Mouse (Mus musculus) embryonic facial prominence, embryonic 15.5 days (tissue): ENCODE results near the gene Smim20. TPM values are rescaled to one million over a fixed set of nuclear protein-coding genes. Genes with fewer than 3 reads are reported as not detected.

Source experiments
- ATAC-seq: fragments of 200-750 bp; cut with Nextera tagmentation; 2 replicates; pipeline ENCODE4 v1.8.0; 2017; ENCODE audit warnings: low read depth, moderate TSS enrichment; ENCODE audit not compliant: insufficient number of reproducible peaks, low FRiP score, low TSS enrichment
- H3K27ac ChIP-seq: fragments of 300-500 bp; sonication (generic); replicated peaks from 2 replicates; pipeline ENCODE4 v1.5.1; 2015; ENCODE audit warnings: mild to moderate bottlenecking, inconsistent platforms
- H3K27me3 ChIP-seq: fragments of 300-500 bp; sonication (generic); 2 replicates; pipeline ENCODE4 v1.6.1; 2015; ENCODE audit warnings: inconsistent platforms
- H3K36me3 ChIP-seq: fragments of 300-500 bp; sonication (generic); 2 replicates; pipeline ENCODE4 v1.6.1; 2015; ENCODE audit warnings: mild to moderate bottlenecking, inconsistent platforms
- H3K4me1 ChIP-seq: fragments of 300-500 bp; sonication (generic); 2 replicates; pipeline ENCODE4 v1.6.1; 2015; ENCODE audit warnings: inconsistent platforms
- H3K4me2 ChIP-seq: fragments of 300-500 bp; sonication (generic); replicated peaks from 2 replicates; pipeline ENCODE4 v1.6.1; 2015; ENCODE audit warnings: mild to moderate bottlenecking, inconsistent platforms
- H3K4me3 ChIP-seq: fragments of 300-500 bp; sonication (generic); replicated peaks from 2 replicates; pipeline ENCODE4 v1.5.1; 2015; ENCODE audit warnings: mild to moderate bottlenecking, inconsistent platforms
- H3K9ac ChIP-seq: fragments of 300-500 bp; sonication (generic); 2 replicates; pipeline ENCODE4 v1.6.1; 2015; ENCODE audit warnings: inconsistent platforms
- H3K9me3 ChIP-seq: fragments of 300-500 bp; sonication (generic); replicated peaks from 2 replicates; pipeline ENCODE4 v1.6.1; 2016; ENCODE audit warnings: inconsistent platforms
- WGBS: fragments of 180-500 bp; shearing (Covaris S2); methylation state at CpG from one replicate; pipeline ENCODE4 v1.1.7; 2015; 5-methylcytosine and 5-hydroxymethylcytosine counted together
- polyA plus RNA-seq: library from polyadenylated mRNA; unstranded; fragments of >200 nt; fragmentation: Nextera tagmentation; extraction: Ambion mirVana; gene quantifications from 2 replicates; pipeline ENCODE4 v1.2.1, GENCODE M21; 2015

The Smim20 gene
- polyA plus RNA-seq, 1 experiment from 2014 or later = 84.1 TPM

- Histone ChIP-seq H3K9ac (no peak overlapping the region), H3K9me3 (no peaks in the 10 kb centered on the region), H3K36me3 (no peaks in the 10 kb centered on the region), H3K4me1 (peaks cover 24% of the 10 kb centered on the region), H3K27me3 (no peaks in the 10 kb centered on the region), H3K4me3 (no peak overlapping the region), H3K27ac (peak overlapping the region; percentile 49; the same call in 1 of the 2 replicates), H3K4me2 (no peak overlapping the region)
- 63% methylated on average over 4 of the region's 4 CpGs for WGBS
- ATAC-seq = peak; percentile 20; the same call in 1 of the 2 replicates
These were observed 702 bp upstream of the Smim20 start for GRCm38 (mm10) chr5:53266181-53266580.

- no peak overlapping the region for H3K27ac ChIP-seq
- H3K4me2 ChIP-seq = no peak overlapping the region
- no peak for ATAC-seq
- H3K9ac ChIP-seq = no peak overlapping the region
- no peaks in the 10 kb centered on the region for H3K36me3 ChIP-seq
- peaks cover 24% of the 10 kb centered on the region for H3K4me1 ChIP-seq
- no peaks in the 10 kb centered on the region for H3K9me3 ChIP-seq
- H3K27me3 ChIP-seq = no peaks in the 10 kb centered on the region
- WGBS = 46% methylated on average over 6 of the region's 6 CpGs
- no peak overlapping the region for H3K4me3 ChIP-seq
These were observed 1.3 kb downstream of the Smim20 start for GRCm38 (mm10) chr5:53268095-53268692.

- no peak for ATAC-seq
- H3K4me1 ChIP-seq = peaks cover 24% of the 10 kb centered on the region
- no peaks in the 10 kb centered on the region for H3K9me3 ChIP-seq
- no peak overlapping the region for H3K4me2 ChIP-seq
- 89% methylated on average over 5 of the region's 5 CpGs for WGBS
- no peak overlapping the region for H3K27ac ChIP-seq
- H3K36me3 ChIP-seq = no peaks in the 10 kb centered on the region
- H3K27me3 ChIP-seq = no peaks in the 10 kb centered on the region
- H3K4me3 ChIP-seq = no peak overlapping the region
- H3K9ac ChIP-seq = no peak overlapping the region
These were observed 2.9 kb downstream of the Smim20 start for GRCm38 (mm10) chr5:53269799-53270198.

GRCm38 (mm10) chr5:53270947-53271711 is 4.2 kb downstream of the Smim20 start:
- WGBS = 79% methylated on average over 13 of the region's 13 CpGs
- H3K9me3 ChIP-seq = no peaks in the 10 kb centered on the region
- H3K27ac ChIP-seq = no peak overlapping the region
- no peak for ATAC-seq
- H3K27me3 ChIP-seq = no peaks in the 10 kb centered on the region
- H3K36me3 ChIP-seq = no peaks in the 10 kb centered on the region
- peaks cover 32% of the 10 kb centered on the region for H3K4me1 ChIP-seq
- H3K4me2 ChIP-seq = no peak overlapping the region
- H3K4me3 ChIP-seq = no peak overlapping the region
- H3K9ac ChIP-seq = no peak overlapping the region

- no peak overlapping the region for H3K4me3 ChIP-seq
- no peaks in the 10 kb centered on the region for H3K27me3 ChIP-seq
- H3K4me2 ChIP-seq = no peak overlapping the region
- H3K9me3 ChIP-seq = no peaks in the 10 kb centered on the region
- H3K36me3 ChIP-seq = peaks cover 4% of the 10 kb centered on the region; the same call in 1 of the 2 replicates
- 0 out of 2 replicates have a peak overlapping the region, but pooled peaks have one; percentile 4 for H3K27ac ChIP-seq
- H3K9ac ChIP-seq = no peak overlapping the region
- no peak for ATAC-seq
- 89% methylated on average over 4 of the region's 4 CpGs for WGBS
- H3K4me1 ChIP-seq = peaks cover 25% of the 10 kb centered on the region
These were observed 5.7 kb downstream of the Smim20 start for GRCm38 (mm10) chr5:53272626-53273025.

GRCm38 (mm10) chr5:53273699-53274430 is 7.0 kb downstream of the Smim20 start:
- Histone ChIP-seq H3K27ac (0 out of 2 replicates have a peak overlapping the region, but pooled peaks have one; percentile 4), H3K9me3 (no peaks in the 10 kb centered on the region), H3K4me3 (no peak overlapping the region), H3K4me2 (no peak overlapping the region), H3K27me3 (no peaks in the 10 kb centered on the region), H3K4me1 (peaks cover 14% of the 10 kb centered on the region; the same call in 1 of the 2 replicates), H3K9ac (no peak overlapping the region), H3K36me3 (peaks cover 11% of the 10 kb centered on the region)
- ATAC-seq = no peak
- 91% methylated on average over 5 of the region's 5 CpGs for WGBS

GRCm38 (mm10) chr5:53274811-53275355 is 8.0 kb downstream of the Smim20 start:
- Histone ChIP-seq H3K27me3 (no peaks in the 10 kb centered on the region), H3K27ac (peak overlapping the region; percentile 9; the same call in 1 of the 2 replicates), H3K36me3 (peaks cover 11% of the 10 kb centered on the region), H3K9me3 (no peaks in the 10 kb centered on the region), H3K9ac (no peak overlapping the region), H3K4me1 (peaks cover 14% of the 10 kb centered on the region; the same call in 1 of the 2 replicates), H3K4me2 (no peak overlapping the region), H3K4me3 (no peak overlapping the region)
- 33% methylated on average over 5 of the region's 5 CpGs for WGBS
- no peak for ATAC-seq

GRCm38 (mm10) chr5:53275376-53275775 is 8.5 kb downstream of the Smim20 start:
- peaks cover 14% of the 10 kb centered on the region; the same call in 1 of the 2 replicates for H3K4me1 ChIP-seq
- no peak overlapping the region for H3K4me2 ChIP-seq
- H3K27ac ChIP-seq = no peak overlapping the region
- H3K27me3 ChIP-seq = no peaks in the 10 kb centered on the region
- H3K9me3 ChIP-seq = no peaks in the 10 kb centered on the region
- H3K4me3 ChIP-seq = no peak overlapping the region
- no peak overlapping the region for H3K9ac ChIP-seq
- WGBS = 50% methylated on average over 3 of the region's 3 CpGs
- peaks cover 11% of the 10 kb centered on the region for H3K36me3 ChIP-seq
- no peak for ATAC-seq

- Histone ChIP-seq H3K27me3 (no peaks in the 10 kb centered on the region), H3K9ac (no peak overlapping the region), H3K9me3 (no peaks in the 10 kb centered on the region), H3K36me3 (peaks cover 11% of the 10 kb centered on the region), H3K4me1 (peaks cover 14% of the 10 kb centered on the region; the same call in 1 of the 2 replicates), H3K27ac (no peak overlapping the region), H3K4me3 (no peak overlapping the region), H3K4me2 (no peak overlapping the region)
- ATAC-seq = no peak
- 26% methylated on average over 5 of the region's 5 CpGs for WGBS
These were observed 9.7 kb downstream of the Smim20 start for GRCm38 (mm10) chr5:53276470-53277022.

GRCm38 (mm10) chr5:53277716-53278263 is 10.9 kb downstream of the Smim20 start:
- no peak overlapping the region for H3K9ac ChIP-seq
- H3K4me2 ChIP-seq = no peak overlapping the region
- WGBS = 63% methylated on average over 4 of the region's 4 CpGs
- no peak for ATAC-seq
- peaks cover 11% of the 10 kb centered on the region for H3K36me3 ChIP-seq
- no peaks in the 10 kb centered on the region for H3K27me3 ChIP-seq
- H3K9me3 ChIP-seq = no peaks in the 10 kb centered on the region
- H3K27ac ChIP-seq = no peak overlapping the region
- H3K4me1 ChIP-seq = peaks cover 14% of the 10 kb centered on the region; the same call in 1 of the 2 replicates
- H3K4me3 ChIP-seq = no peak overlapping the region
